Mouse (Mus musculus): ENCODE results near the gene Galntl6.

- TF ChIP-seq POLR2A (IDR thresholded peaks at IDR 0.05; ENCODE audit: extremely low read depth, insufficient read depth, low read length) (no peak), CTCF (IDR thresholded peaks at IDR 0.05; ENCODE audit: extremely low read depth, insufficient read depth, low read length) (no peak)
Measured at GRCm38 (mm10) chr8:58521932-58522331, 390.5 kb downstream of the Galntl6 start.
